Mouse (Mus musculus): ENCODE data around the gene Pard6b.

GRCm38 (mm10) chr2:168042019-168042418 lies 38.8 kb upstream of the Pard6b start:
- no peak for TF ChIP-seq CTCF (IDR thresholded peaks at IDR 0.05; ENCODE audit: low read depth)
- no peak for TF ChIP-seq EP300 (IDR thresholded peaks at IDR 0.05; ENCODE audit: low read depth)
